Mouse (Mus musculus) thymus, adult 2 months (tissue): ENCODE measurements around the gene Ccdc182.

Experiments
- CTCF ChIP-seq: fragments of 200-500 bp; IDR thresholded peaks from 2 replicates; pipeline ENCODE4 v1.5.1; 2012; ENCODE audit warnings: mild to moderate bottlenecking, control low read depth, low read length, moderate library complexity, borderline replicate concordance; ENCODE audit not compliant: control insufficient read depth, poor library complexity, insufficient read depth; ENCODE audit errors: extremely low read depth
- POLR2A ChIP-seq: fragments of 200-500 bp; IDR thresholded peaks from 2 replicates; pipeline ENCODE4 v1.6.1; 2012; ENCODE audit warnings: mild to moderate bottlenecking, low read length, control low read depth, moderate library complexity; ENCODE audit not compliant: control insufficient read depth, poor library complexity, insufficient read depth; ENCODE audit errors: extremely low read depth

DNA sequence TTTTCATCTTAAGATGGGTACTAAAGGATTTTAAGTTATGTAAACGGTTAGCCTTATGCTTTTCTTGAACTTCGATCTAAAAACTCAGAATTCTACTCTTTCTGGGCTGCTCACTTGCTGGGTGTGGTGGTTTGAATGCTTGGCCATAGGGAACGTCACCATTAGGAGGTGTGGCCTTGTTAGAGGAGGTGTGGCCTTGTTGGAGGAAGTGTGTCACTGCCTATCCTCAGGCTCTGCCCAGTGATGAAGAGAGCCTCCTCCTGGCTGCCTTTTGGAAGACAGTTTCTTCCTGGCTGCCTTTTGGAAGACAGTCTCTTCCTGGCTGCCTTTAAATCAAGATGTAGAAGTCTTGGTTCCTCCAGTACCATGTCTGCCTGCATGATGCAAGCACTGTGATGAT, 22.0 kb upstream of the Ccdc182 start:
- TF ChIP-seq CTCF, result no peak
- no peak for TF ChIP-seq POLR2A
